Mouse (Mus musculus) cortical plate, adult 2 months (tissue): ENCODE measurements around the gene Olfr1444. TPM values are rescaled to one million over a fixed set of nuclear protein-coding genes. Genes with fewer than 3 reads are reported as not detected.

Source experiments
- H3K27ac ChIP-seq: fragments of 200-500 bp; 2 replicates; pipeline ENCODE4 v1.5.1; 2012; ENCODE audit warnings: low read length, control low read depth, inconsistent platforms; ENCODE audit not compliant: insufficient read depth
- H3K4me1 ChIP-seq: fragments of 200-500 bp; 2 replicates; pipeline ENCODE4 v1.6.1; 2011; ENCODE audit warnings: low read length; ENCODE audit not compliant: control insufficient read depth, insufficient read depth
- H3K4me3 ChIP-seq: fragments of 200-500 bp; 2 replicates; pipeline ENCODE4 v1.5.1; 2011; ENCODE audit warnings: mild to moderate bottlenecking, low read length, control low read depth; ENCODE audit not compliant: insufficient read depth
- CTCF ChIP-seq: fragments of 200-500 bp; IDR thresholded peaks from 2 replicates; pipeline ENCODE4 v1.5.1; 2011; ENCODE audit warnings: mild to moderate bottlenecking, control low read depth, low read length; ENCODE audit not compliant: insufficient read depth; ENCODE audit errors: extremely low read depth
- POLR2A ChIP-seq: fragments of 200-500 bp; IDR thresholded peaks from 2 replicates; pipeline ENCODE4 v1.6.1; 2011; ENCODE audit warnings: mild to moderate bottlenecking, low read length, control low read depth; ENCODE audit not compliant: insufficient read depth; ENCODE audit errors: extremely low read depth
- polyA plus RNA-seq: library from polyadenylated mRNA; depleted of rRNA; stranded (reverse); fragments of >200 nt; gene quantifications from 2 replicates; pipeline ENCODE4 v1.2.3, GENCODE M21; 2012; rRNA removed

The Olfr1444 gene
- polyA plus RNA-seq, result not detected in 2 replicates

DNA sequence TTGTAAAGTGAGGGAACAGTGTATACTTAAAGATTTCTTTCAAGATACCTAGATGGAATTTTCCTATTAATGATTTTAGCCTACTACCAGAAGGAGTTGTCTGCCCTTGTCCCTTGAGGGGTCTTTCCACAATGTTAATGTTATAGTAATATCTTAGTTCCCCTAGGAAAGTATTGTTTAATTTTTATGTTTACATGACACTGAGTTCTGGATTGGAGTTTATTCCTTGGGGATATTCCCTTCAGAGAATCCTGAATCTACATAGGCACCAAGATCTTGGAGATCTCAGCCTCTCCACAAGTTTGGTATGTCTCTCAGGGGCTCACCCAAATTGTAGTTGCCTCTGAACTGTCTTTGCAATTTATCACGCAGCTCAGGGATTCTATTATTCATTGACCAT is at the start of gene Olfr1444:
Gene Olfr1444, plus strand, starts transcription at position 301 of the 400 bp plus-strand sequence.
- no peak within 1 kb of the TSS for H3K4me3 ChIP-seq
- no peaks in the 10 kb centered on the region for H3K4me1 ChIP-seq
- no peak for TF ChIP-seq CTCF
- TF ChIP-seq POLR2A, result no peak
- H3K27ac ChIP-seq, result no peak within 1 kb of the TSS

DNA sequence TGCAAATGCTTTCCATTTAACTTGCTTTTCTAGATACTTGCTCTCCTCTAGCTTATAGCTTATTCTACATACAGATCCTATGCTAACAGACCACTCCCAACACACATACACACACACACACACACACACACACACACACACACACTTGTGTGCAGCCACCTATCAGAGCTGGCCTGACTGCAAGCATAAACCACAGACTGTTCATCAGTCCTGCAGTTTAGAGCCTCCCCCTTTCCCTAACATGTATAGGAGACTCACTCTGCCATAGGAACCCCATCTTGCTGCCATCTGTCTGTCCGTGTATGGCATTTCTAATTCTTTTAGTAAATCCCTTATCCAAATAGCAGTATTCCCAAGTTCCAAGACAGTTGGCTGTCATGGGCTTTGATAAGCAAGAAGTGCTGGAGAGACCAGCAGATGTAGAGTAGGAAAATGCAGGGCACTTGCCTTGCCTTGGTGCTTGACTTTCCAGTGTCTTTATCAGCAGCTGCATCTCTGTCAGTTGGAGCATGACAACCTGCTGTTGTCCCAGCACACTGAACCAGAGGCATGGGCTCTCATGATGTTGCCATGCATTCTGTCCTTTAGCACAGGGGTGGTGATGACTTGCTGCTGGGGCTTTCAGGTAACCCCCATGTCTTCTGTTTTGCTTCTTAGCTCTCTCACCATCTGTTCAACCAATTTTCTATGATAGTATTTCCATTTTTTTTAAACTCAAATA is 44.3 kb upstream of the Olfr1444 start:
- no peak overlapping the region for H3K4me3 ChIP-seq
- no peak overlapping the region for H3K27ac ChIP-seq
- TF ChIP-seq POLR2A (no peak), CTCF (no peak)
- H3K4me1 ChIP-seq, result no peaks in the 10 kb centered on the region

- Histone ChIP-seq H3K4me1 (no peaks in the 10 kb centered on the region), H3K27ac (no peak overlapping the region), H3K4me3 (no peak overlapping the region)
- TF ChIP-seq POLR2A (no peak), CTCF (no peak)
Observed at GRCm38 (mm10) chr19:12813883-12814282, 43.2 kb upstream of the Olfr1444 start.

DNA sequence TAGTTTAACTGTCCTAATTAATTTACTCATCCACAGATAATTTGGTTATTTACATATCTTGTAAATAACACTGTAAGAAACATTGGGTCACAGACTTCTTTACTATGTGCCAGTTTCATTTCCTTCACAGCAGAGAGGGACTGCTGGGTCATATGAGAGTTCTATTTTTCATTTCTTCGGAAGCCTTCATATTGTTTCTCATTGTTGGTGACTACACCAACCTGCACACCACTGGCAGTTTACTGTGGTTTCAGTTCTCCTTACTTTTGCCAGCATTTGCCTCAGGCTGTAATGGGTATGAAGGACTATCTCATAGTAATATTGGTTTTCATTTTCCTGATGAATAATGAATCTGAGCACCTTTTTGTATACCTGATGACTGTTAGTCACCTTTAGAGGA is 38.6 kb upstream of the Olfr1444 start:
- H3K4me3 ChIP-seq, result no peak overlapping the region
- H3K4me1 ChIP-seq, result no peaks in the 10 kb centered on the region
- TF ChIP-seq CTCF (no peak), POLR2A (no peak)
- no peak overlapping the region for H3K27ac ChIP-seq

DNA sequence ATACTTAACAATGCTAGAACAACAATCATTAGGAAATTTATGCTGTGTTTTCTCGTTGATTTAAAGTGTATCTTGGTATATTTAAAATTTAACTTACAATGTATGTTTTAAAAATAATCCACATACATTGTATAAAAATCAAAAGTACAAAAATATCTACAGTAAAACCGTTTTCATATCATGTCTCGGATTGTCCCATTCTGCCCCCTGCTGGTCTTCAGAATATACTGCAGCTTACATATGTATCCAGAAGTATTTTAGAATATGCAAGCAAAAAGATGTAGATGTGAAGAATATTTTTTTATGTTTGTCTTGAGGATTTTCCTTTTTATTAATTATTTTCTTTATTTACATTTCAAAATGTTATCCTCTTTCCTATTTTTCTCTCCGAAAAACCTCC is 36.7 kb upstream of the Olfr1444 start:
- no peak overlapping the region for H3K4me3 ChIP-seq
- H3K27ac ChIP-seq, result no peak overlapping the region
- TF ChIP-seq POLR2A, result no peak
- TF ChIP-seq CTCF, result no peak
- no peaks in the 10 kb centered on the region for H3K4me1 ChIP-seq

- Histone ChIP-seq H3K27ac (no peak overlapping the region), H3K4me1 (no peaks in the 10 kb centered on the region), H3K4me3 (no peak overlapping the region)
- TF ChIP-seq CTCF (no peak), POLR2A (no peak)
Observed at GRCm38 (mm10) chr19:12824549-12824948, 32.5 kb upstream of the Olfr1444 start.

DNA sequence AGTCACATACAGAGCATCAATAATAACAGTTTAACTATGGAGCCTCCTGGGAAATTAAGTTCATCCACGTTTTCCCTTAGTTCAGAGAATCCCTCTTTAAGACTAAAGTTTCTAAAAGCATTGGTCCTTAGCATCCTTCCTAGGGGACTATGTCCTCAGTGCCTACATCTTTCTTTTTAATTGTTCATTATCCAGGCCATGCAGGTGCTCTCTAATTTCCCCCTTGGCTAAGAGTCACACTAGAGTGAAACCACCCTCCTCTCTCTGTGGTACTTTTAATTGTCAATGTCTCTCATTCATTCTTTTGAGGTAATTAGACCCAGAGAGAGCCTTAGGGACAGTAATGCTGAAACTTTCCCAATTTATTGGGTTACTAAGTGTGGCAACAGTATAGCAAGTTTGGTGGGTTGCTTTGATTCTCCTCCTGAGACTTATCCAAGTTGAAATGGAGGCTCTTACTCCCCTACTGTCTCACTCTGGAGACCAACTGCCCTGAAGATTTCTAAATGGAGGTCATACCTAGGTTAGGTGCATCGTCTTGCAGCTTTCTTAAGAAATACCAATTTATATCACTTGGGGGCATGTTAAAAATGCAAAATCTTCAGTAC is 26.2 kb upstream of the Olfr1444 start:
- TF ChIP-seq POLR2A, result no peak
- no peak for TF ChIP-seq CTCF
- Histone ChIP-seq H3K27ac (no peak overlapping the region), H3K4me1 (no peaks in the 10 kb centered on the region), H3K4me3 (no peak overlapping the region)

DNA sequence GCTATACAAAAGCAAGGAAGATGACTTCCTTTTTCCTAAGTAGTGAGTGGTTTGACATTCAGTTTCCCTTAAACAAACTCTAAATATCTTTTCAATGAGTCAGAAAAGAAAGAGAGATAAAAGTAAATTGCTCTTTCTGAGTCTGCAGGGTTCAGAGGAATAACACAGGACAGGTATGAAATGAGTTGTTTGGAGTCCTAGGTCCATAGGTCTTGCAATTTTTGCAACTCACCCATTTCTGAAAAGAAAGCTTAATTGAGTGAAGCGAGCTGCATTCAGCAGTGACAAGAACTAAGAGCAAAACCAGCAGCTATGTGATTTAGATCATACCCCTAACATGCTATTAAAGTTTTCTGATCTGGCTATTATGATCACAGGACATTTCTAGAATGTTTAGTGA is 25.5 kb upstream of the Olfr1444 start:
- Histone ChIP-seq H3K4me1 (no peaks in the 10 kb centered on the region), H3K4me3 (no peak overlapping the region), H3K27ac (no peak overlapping the region)
- TF ChIP-seq POLR2A, result no peak
- TF ChIP-seq CTCF, result no peak

DNA sequence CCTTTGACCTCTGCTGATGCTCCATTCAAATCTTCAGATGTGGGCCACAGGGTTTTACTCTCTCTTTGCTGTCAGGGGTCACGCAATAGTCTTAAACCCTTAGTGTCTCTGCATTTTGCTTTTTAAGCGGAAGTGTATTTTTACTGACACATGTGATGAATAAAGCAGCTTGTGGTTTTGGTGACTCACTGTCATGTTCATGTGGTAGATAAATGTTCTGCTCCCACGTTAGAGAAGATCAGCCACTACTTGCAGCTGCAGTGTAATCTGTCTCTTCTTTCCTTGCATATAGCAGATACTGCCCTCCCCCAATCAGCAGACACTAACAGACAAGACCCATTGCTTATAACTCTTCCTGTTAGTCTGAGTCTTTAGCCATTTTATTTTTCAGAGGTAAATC is 23.5 kb upstream of the Olfr1444 start:
- H3K4me1 ChIP-seq, result no peaks in the 10 kb centered on the region
- H3K4me3 ChIP-seq, result no peak overlapping the region
- TF ChIP-seq CTCF (no peak), POLR2A (no peak)
- H3K27ac ChIP-seq, result no peak overlapping the region

DNA sequence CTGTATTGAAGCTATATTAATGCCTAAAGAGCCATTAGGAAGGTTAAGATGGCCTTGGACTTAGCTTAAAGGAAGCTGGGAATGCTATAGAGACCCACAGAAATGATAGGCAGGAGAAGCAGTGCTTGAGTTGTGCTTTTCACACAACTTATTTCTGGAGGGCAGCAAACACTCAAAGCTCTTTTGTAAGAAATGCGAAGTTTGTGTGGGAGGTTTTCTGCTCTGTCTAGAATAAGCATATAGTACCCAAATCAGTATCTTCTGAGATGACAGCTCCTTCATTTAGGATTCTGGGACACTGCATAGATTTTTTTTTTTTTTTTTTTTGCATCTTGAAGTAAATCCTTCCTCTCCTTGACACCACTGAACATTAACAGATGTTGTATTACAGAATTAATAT is 18.6 kb upstream of the Olfr1444 start:
- Histone ChIP-seq H3K4me1 (no peaks in the 10 kb centered on the region), H3K4me3 (no peak overlapping the region), H3K27ac (no peak overlapping the region)
- no peak for TF ChIP-seq CTCF
- TF ChIP-seq POLR2A, result no peak

- TF ChIP-seq CTCF (no peak), POLR2A (no peak)
- H3K4me1 ChIP-seq, result no peaks in the 10 kb centered on the region
- H3K4me3 ChIP-seq, result no peak within 1 kb of the TSS
- H3K27ac ChIP-seq, result no peak within 1 kb of the TSS
Observed at GRCm38 (mm10) chr19:12846382-12846781, 10.7 kb upstream of the Olfr1444 start, which contains the start of gene Gm5244. Gm5244 (plus strand) TSS chr19:12846682.
